In genomic region chr12:80113586-80114021, GRCm38 (mm10) we compare ENCODE assay signal across 8 mouse cellular contexts. TPM values are rescaled to one million over a fixed set of nuclear protein-coding genes. Genes with fewer than 3 reads are reported as not detected.
DNase-seq lines count a peak whose midpoint lies in the region; ATAC-seq lines count a peak whose summit lies in the region.

No protein-coding gene starts in this region.

- no peaks in the 10 kb centered on the region for H3K9me3 ChIP-seq in intestine, embryonic 16.5 days (ENCODE audit: control insufficient read depth, low read length)
- no peaks in the 10 kb centered on the region for H3K9me3 ChIP-seq in liver, embryonic 16.5 days (replicated peaks; ENCODE audit: control insufficient read depth, low read length)
- H3K9me3 ChIP-seq in neural tube, embryonic 12.5 days: no peaks in the 10 kb centered on the region

- no peaks in the 10 kb centered on the region; the same call in none of the 2 replicates for H3K36me3 ChIP-seq in intestine, embryonic 16.5 days (ENCODE audit: control insufficient read depth, insufficient read depth, low read length)
- peaks cover 7% of the 10 kb centered on the region; the same call in 1 of the 2 replicates for H3K36me3 ChIP-seq in liver, embryonic 16.5 days (ENCODE audit: control insufficient read depth, insufficient read depth)
- peaks cover 8% of the 10 kb centered on the region; the same call in 1 of the 2 replicates for H3K36me3 ChIP-seq in neural tube, embryonic 12.5 days

- H3K27me3 ChIP-seq in intestine, embryonic 16.5 days (replicated peaks; ENCODE audit: control insufficient read depth, insufficient read depth, low read length): no peaks in the 10 kb centered on the region
- H3K27me3 ChIP-seq in liver, embryonic 16.5 days (ENCODE audit: control insufficient read depth, insufficient read depth, low read depth, low read length): no peaks in the 10 kb centered on the region
- H3K27me3 ChIP-seq in neural tube, embryonic 12.5 days (replicated peaks): 0 out of 2 replicates have a peak, but pooled peaks cover 6% of the 10 kb centered on the region

- H3K27ac ChIP-seq in intestine, embryonic 16.5 days (ENCODE audit: low read length): peak overlapping the region; percentile 100
- H3K27ac ChIP-seq in liver, embryonic 16.5 days (ENCODE audit: low read length): peak overlapping the region; percentile 97
- peak overlapping the region; percentile 82 for H3K27ac ChIP-seq in neural tube, embryonic 12.5 days

- peak; percentile 61 to 64 for DNase-seq in urinary bladder, adult 18-20 months (ENCODE audit: low spot score in 2 of 2)
- DNase-seq in urinary bladder, postnatal 10 days (ENCODE audit: low spot score): no peak
- DNase-seq in heart, adult 11 months: peak; percentile 97
- peak; percentile 54 to 55 for DNase-seq in urinary bladder, postnatal 36 days (ENCODE audit: low spot score in 2 of 2)
- no peak for DNase-seq in ovary, postnatal 10 days (ENCODE audit: low spot score)

- peak overlapping the region; percentile 92 for H3K4me2 ChIP-seq in intestine, embryonic 16.5 days (ENCODE audit: low read depth, low read length)
- peak overlapping the region; percentile 99 for H3K4me2 ChIP-seq in liver, embryonic 16.5 days (ENCODE audit: low read depth, low read length)
- H3K4me2 ChIP-seq in neural tube, embryonic 12.5 days (replicated peaks): peak overlapping the region; percentile 96

- WGBS in intestine, embryonic 16.5 days: under 1% methylated on average over 22 of the region's 22 CpGs
- WGBS in liver, embryonic 16.5 days (ENCODE audit: insufficient replicate concordance): 0% methylated on average over 22 of the region's 22 CpGs
- under 1% methylated on average over 22 of the region's 22 CpGs for WGBS in neural tube, embryonic 12.5 days

- H3K9ac ChIP-seq in intestine, embryonic 16.5 days (ENCODE audit: low read depth, low read length): peak overlapping the region; percentile 91
- H3K9ac ChIP-seq in liver, embryonic 16.5 days (ENCODE audit: low read depth, low read length): peak overlapping the region; percentile 91
- H3K9ac ChIP-seq in neural tube, embryonic 12.5 days: peak overlapping the region; percentile 80

- peak overlapping the region; percentile 90 for H3K4me3 ChIP-seq in intestine, embryonic 16.5 days (ENCODE audit: low read length)
- H3K4me3 ChIP-seq in liver, embryonic 16.5 days (ENCODE audit: low read depth, low read length): peak overlapping the region; percentile 82
- H3K4me3 ChIP-seq in neural tube, embryonic 12.5 days: peak overlapping the region; percentile 63

- peak; percentile 21; the same call in 1 of the 2 replicates for ATAC-seq in intestine, embryonic 16.5 days
- no peak for ATAC-seq in liver, embryonic 16.5 days (ENCODE audit: low read depth)
- no peak for ATAC-seq in neural tube, embryonic 12.5 days (ENCODE audit: low FRiP score, low read depth)

- peaks cover 6% of the 10 kb centered on the region for H3K4me1 ChIP-seq in intestine, embryonic 16.5 days (ENCODE audit: control insufficient read depth, insufficient read depth, low read length)
- peaks cover 41% of the 10 kb centered on the region for H3K4me1 ChIP-seq in liver, embryonic 16.5 days (ENCODE audit: control insufficient read depth, low read depth, low read length)
- peaks cover 26% of the 10 kb centered on the region for H3K4me1 ChIP-seq in neural tube, embryonic 12.5 days

RNA-seq across cellular contexts. Expression of gene Zfp36l1, which starts 0.8 kb away (rescaled TPM):
- polyA plus RNA-seq in intestine, embryonic 16.5 days (2015; fragmentation: Nextera tagmentation; extraction: Ambion mirVana): 79.7 and 89.1 TPM in 2 replicates
- 22.2 and 30.4 TPM in 2 replicates for polyA plus RNA-seq in liver, embryonic 16.5 days (2015; fragmentation: Nextera tagmentation; extraction: Ambion mirVana)
- polyA plus RNA-seq in neural tube, embryonic 12.5 days (2016; fragmentation: Nextera tagmentation; extraction: Ambion mirVana): 72.3 and 73.0 TPM in 2 replicates

Comparison
In these comparisons a context has a peak if more than half of its experiments do, and no peak if none do; other contexts are left out.
1. DNase-seq: peak in urinary bladder, adult 18-20 months (2 of 2), heart, adult 11 months (single experiment) and urinary bladder, postnatal 36 days (2 of 2); none in urinary bladder, postnatal 10 days (single experiment) and ovary, postnatal 10 days (single experiment).
2. Peak in every context shown above with its lines, with median percentiles within 50 percentile points of each other: H3K27ac ChIP-seq, H3K4me2 ChIP-seq, H3K4me3 ChIP-seq and H3K9ac ChIP-seq.